Mouse (Mus musculus): ENCODE measurements at regions not wholly inside any gene's neighbourhood (a gene's known extent, or its start where the extent isn't known, plus 50 kb on each side); places are given as distances from the start of the nearest gene placed in this dataset.

DNA sequence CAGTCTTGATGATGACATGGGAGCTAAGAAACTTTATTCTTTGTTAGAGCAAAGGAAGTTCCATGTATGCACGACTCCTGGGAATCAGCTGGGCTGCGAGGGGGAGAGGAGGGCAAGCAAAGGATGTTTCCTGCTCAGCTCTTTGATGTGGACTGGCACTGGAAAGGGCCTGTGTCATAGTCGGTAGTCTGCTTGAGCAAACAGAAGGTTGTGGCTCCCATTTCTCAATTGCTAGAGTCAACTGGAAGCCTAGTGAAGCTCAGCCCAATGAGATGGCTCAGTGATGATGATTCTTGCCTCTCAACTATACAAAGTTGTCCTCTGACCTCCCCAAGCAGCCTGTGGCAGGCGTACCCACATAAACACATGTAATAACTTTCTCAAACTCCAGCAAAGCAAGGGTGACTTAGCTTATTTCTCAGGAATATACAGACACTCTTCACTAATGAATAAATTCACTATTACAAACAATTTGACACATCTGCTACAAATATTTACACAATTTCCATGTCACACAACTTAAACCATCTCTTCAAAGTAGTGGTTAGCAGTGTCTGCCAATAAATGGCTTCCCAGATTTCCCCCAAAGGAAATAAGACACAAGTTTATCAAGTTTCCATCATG is 115.4 kb upstream of the Smad1 start:
- no peak for DNase-seq

DNA sequence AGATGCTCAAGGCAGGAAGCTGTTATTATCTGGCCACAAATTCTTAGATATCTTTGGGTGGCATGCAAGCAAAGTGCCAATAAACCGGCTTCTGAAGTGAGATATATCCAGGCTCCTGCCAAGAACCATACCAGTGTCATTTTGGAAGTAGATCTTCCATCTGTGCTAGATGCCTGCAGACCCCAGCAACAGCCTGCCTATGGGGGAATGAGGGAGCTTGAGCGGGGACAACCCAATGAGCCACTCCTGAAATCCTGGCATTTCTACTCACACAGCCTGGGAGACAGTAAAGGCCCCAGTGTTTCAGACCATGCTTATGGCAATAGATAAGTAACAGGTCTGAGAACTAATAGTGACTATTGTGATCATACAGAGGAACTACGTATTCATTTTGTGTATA is 109.3 kb upstream of the Smad1 start:
- DNase-seq, result no peak

DNA sequence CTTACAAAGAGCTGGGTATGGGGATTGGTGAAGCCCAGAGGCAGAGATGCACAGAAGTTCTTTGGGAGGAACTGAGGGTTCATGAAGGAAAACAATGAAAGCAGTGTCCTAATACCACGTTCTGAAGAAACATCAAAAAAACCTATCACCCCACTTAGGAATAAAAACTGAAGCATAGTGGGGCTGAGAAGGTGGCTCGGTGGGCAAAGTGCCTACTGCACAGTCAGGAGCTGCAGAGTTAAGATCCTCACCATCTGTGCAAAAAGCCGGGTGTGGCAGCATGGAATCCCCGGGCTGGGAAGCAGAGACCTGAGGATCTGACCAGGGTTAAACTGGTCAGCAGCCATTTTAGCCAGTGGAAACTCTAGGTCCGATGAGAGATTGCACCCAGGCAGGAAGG is 106.1 kb upstream of the Smad1 start:
- DNase-seq, result no peak

DNA sequence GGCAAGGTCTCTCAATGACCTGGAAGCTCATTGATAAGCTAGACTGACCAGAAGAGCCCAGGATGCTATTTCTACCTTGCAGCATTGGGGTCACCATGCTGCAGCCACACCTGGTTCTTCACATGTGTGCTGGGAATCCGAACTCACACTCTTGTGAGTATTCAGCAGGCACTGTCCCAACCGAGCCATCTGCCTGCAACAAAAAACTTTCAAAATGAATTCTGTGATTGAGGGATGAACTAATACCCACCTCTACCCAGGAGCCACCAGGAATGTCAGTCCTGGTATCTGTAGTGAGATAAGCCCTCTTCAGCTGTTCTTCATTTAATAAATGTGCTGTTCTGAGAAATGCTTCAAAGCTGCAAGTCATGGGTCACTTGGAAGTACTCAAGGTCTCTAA is 104.6 kb upstream of the Smad1 start:
- DNase-seq, result no peak

DNA sequence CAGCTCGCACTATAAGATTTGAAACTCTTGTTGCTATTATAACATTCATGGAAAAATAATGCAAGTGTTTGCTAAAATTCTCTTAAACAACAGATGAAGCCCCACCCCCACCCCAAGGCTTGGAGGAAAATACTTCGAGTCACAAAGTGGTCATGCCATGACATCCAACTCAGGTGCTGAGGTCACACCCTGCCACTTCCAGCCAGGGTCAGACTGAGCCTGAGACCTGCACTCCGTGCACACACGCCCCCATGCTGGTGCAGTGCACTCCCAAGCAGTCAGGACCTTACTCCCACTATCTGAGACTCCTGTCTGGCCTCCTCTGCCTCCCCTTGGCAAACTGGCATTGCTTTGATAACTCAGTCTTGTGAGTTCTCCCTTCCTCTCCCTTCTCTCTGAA is 102.7 kb upstream of the Smad1 start:
- DNase-seq, result no peak

DNA sequence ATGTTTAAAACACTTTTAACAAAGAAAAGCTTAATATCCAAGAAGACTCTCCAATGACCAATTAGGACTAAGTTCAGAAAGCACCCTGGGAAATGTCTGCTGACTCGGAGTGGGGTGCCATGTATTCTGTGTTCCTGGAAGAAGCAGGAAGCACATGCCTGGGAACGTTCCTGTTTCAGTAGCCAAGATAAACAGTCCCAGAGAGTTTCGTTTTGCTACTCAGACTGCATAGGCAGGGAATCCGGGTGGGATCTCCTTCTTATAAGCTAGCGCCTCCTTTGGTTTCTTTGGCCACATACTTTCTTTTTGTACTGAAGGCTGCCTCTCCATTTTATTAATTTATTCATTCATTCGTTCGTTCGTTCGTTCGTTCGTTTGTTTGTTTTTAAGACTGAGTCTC is 101.9 kb upstream of the Smad1 start:
- peak; percentile 59 for DNase-seq

DNA sequence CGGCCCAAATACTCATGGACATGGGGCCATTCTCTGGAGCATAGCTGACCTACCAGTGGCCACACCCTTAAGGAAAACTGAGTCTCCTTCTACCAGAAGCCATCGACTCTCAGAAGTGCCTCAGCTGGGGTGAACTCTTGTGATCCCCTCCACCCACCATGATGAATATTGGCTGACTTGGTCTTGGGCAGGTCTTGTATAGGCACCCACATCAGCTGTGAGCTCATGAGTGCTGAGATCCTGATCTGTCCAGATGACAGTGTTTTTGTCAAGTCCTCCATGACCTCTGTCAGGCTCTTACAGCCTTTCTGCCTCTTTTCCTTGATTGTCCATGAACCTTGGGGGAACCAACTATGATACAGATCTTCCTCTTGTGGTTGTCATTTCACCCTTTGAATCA is 99.9 kb upstream of the Smad1 start:
- no peak for DNase-seq

DNA sequence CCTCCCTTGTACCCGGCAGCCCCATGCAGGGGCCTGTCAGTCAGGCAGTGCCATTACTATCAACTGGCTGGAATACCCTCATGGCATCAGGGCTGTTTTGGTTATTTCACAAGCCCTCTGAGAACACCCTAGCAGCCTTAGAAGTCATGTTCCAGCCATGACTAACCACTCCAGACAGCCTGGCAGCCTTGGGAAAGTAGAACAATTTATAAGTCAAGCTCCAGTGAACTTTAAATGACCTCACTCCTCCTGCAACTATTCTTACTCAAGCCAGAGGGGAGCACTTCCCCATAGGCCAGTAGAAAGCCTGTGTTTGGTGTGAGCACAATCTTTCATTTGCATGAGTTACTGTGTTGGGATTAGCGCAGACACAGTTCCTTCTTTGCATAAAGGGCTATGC is 99.3 kb upstream of the Smad1 start:
- peak; percentile 25 for DNase-seq

DNA sequence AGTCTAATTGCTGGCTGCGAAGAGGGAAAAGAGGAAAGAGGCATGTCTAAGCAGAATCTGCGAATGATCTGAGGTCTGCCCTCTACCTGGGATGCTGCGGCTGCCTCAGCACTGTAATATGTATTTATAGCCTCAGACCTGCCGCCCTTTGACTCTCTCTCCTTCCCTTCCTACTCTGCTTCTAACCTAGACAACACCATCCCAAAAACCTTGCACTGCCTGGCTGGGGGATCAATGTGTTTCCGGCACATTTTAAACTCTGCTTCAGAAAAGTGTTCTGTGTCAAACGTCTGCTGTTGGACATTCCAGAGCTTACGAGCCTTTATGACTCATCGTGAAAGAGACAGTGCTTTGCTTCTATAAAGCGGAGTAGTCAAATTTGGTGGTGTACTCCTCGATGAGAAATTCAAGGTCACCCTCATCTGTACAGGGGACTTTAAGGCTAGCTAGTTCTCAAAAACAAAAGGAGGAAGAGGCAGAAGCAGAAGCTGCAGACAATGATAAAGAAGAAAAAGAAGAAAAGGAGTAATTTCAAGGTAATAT is 91.9 kb upstream of the Smad1 start:
- DNase-seq, result no peak

DNA sequence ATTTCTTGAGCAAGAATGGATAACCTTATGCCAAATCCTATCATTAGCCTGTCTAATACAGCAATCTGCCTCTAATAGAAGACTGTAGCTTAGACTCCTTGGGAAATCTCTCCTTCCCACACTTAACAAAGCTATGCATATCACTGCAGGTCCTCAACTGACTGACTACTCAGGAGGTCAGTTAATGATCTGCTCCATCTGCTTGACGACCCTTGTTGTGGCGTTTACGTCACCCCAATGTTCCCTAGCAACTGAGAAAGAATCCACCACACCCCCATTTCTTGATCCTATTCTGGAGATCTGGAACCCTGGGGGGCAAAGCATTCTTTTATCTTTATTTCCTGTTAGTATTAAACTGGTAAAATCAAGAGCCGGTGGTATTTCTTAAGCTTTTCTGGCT is 91.4 kb upstream of the Smad1 start:
- peak; percentile 22 for DNase-seq

DNA sequence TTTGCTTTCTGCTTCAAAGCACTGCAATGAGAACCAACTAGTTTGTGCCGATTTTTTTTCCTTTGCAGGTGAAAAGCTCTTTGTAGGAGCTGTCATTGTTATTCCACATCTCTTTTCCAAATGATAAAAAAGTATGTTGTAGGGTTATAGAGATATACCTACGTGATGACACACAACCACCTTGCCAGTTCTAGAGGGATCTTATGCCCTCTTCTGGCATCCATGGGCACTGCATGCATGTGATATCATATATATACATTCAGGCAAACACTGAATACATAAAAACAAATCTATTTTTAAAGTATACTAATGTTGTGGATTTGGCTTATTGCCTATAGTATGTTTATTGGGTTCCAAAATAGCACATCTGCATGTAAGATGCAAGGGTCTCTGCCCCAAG is 89.5 kb upstream of the Smad1 start:
- peak; percentile 39 for DNase-seq

DNA sequence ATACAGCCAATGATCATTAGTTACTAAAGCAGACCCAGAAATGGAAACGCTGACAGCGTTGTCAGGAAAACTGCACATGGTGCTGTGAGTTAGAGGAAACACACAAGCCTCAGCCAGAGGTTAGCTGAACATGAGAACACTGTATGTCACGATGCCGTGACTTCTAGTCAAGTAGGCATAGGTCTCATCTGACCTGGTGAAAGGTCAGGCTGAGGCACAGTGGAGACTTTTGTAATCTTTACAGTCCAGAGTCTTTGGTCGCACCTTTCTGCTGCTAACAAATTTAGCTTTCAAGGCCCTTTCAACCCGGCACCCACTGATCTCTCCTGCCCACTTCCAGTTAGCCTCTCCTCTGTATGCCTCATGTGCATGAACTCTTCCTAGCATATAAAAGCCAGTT is 88.3 kb upstream of the Smad1 start:
- no peak for DNase-seq

DNA sequence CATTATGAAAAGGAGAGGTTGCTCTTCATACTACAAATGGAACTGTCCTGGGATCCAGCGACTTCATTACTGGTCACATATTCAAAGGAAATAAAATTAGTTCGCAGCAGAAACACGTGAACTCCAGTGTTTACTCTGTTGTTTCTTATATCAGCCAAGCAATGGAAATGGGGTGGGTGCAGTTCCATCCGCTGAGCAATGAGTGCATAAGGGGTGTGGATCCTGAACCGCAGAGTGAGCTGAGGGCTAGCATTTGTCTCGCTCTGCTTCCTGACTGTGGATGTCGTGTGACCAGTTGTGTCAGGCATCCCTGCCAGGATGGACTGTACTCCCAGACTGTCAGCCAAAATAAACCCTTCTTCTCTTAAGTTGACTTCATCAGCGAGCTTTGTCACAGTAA is 80.0 kb upstream of the Smad1 start:
- DNase-seq, result no peak

DNA sequence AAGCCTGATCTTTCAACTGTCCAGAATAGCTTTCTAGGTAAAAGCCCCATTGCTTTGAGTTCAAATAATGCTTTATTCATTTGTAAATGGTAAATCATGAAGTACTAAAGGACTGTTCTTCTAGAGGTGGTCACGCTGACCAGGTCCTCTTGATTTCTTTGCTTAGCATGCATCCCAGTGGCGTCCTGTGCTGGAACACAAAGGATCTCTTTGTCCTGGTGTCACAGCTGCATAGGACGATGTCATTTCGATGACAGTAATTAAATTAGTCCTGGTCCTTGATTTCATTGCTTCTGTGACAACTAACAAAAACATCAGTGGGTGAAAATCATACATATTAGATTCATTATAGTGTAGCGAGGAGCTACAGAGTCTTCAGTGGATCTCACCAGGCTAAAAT is 76.7 kb upstream of the Smad1 start:
- no peak for DNase-seq

DNA sequence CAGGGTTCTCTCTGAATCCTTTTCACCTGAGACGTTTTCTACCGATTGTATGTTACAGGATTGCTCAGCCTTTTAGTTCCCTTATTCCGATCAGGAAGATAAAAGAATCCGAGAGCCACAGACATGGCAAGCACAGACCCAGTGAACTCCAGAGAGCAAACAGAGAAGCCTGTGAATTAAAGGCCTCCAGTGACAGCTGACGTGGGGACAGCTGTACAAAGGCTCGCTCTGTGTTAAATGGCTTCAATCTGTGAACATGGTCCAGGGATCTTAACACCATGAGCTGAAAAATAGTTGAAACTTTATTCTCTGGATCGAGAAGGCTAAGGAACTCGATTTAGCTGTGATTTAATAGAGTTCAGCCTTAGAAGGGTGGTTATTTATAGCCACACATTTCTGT is 75.4 kb upstream of the Smad1 start:
- no peak for DNase-seq

DNA sequence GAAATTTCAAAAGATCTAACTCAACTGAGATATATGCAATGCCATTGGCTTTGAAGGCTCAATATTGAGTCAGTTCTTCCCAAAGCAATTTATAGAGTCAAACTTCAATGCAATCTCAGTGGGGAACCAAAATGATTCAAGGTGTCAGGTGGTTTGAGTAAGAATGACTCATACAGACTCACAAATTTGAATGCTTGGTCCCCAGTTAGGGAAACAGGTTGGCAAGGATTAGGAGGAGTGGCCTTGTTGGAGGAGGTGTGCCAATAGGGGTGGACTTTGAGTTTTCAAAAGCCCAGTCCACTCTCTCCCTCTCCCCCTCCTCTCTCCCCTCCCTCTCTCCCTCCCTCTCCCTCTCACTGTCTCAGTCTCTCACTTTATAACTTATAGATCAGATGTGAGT is 52.8 kb upstream of the Smad1 start:
- no peak for DNase-seq

DNA sequence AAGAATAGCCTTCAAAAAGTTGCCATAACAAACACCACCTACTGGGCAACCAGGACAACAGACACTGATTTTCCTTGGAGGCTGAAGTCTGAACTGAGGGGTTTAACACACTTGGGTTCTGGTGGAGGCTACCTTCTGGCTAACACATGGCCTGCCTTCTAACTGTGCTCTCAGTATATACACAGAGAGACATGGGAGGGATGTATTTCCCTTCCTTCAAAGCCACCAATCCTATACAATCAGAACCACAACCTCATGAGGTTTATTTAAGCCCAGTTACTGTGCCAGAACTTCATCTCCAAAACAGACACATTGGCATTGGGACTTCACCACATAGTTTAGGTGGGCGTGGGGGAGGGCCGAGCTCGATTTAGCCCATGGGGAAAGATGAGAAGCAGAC is 50.1 kb upstream of the Smad1 start:
- no peak for DNase-seq

Data from kidney, postnatal 14 days (tissue).